ENCODE assay signal across 21 mouse cellular contexts in genomic region chr8:48599028-48599427, GRCm38 (mm10).
DNase-seq lines count a peak whose midpoint lies in the region; ATAC-seq lines count a peak whose summit lies in the region.
"Had no signal": no experiment of that assay in that cellular context is flagged by ENCODE, and none has a peak within 500 bp of the region (broad histone marks: within the 10 kb centered on the region; RNA-seq: fewer than 3 reads in every experiment).

No protein-coding gene starts in this region.

- H3K9ac ChIP-seq in embryonic facial prominence, embryonic 11.5 days (replicated peaks; ENCODE audit: low read length), result no peak overlapping the region
- no peak overlapping the region for H3K9ac ChIP-seq in embryonic facial prominence, embryonic 12.5 days
- no peak overlapping the region for H3K9ac ChIP-seq in limb, embryonic 15.5 days
- no peak overlapping the region for H3K9ac ChIP-seq in liver, embryonic 16.5 days (ENCODE audit: low read depth, low read length)
- H3K9ac ChIP-seq: forebrain, embryonic 15.5 days; kidney, embryonic 15.5 days had no signal

- no peaks in the 10 kb centered on the region for H3K27me3 ChIP-seq in embryonic facial prominence, embryonic 11.5 days (ENCODE audit: control insufficient read depth, insufficient read depth, low read length)
- H3K27me3 ChIP-seq in embryonic facial prominence, embryonic 10.5 days (replicated peaks; ENCODE audit: low read depth, poor library complexity, severe bottlenecking), result no peaks in the 10 kb centered on the region
- H3K27me3 ChIP-seq in embryonic facial prominence, embryonic 12.5 days, result no peaks in the 10 kb centered on the region
- no peaks in the 10 kb centered on the region for H3K27me3 ChIP-seq in limb, embryonic 15.5 days
- H3K27me3 ChIP-seq in liver, embryonic 16.5 days (ENCODE audit: control insufficient read depth, insufficient read depth, low read depth, low read length), result no peaks in the 10 kb centered on the region
- H3K27me3 ChIP-seq: forebrain, embryonic 15.5 days; kidney, embryonic 15.5 days had no signal

- no peak for DNase-seq in embryonic facial prominence, embryonic 11.5 days (ENCODE audit: low spot score)
- DNase-seq in embryonic facial prominence, embryonic 10.5 days (ENCODE audit: low spot score), result no peak
- no peak for DNase-seq in heart, adult 11 months
- no peak for DNase-seq in heart, adult 9 months (ENCODE audit: low spot score in 2 of 2)
- DNase-seq: adrenal gland, postnatal 10 days; cerebellum, adult 8-10 months; kidney, adult 11 months; kidney, postnatal 36 days; layer of hippocampus, postnatal 36 days; lung, adult 18-20 months; lung, postnatal 10 days; right cerebral cortex, postnatal 25 days; spleen, adult 18-20 months; thymus, postnatal 36 days had no signal

- no peaks in the 10 kb centered on the region for H3K9me3 ChIP-seq in embryonic facial prominence, embryonic 11.5 days (replicated peaks; ENCODE audit: control insufficient read depth, low read length)
- no peaks in the 10 kb centered on the region for H3K9me3 ChIP-seq in embryonic facial prominence, embryonic 10.5 days
- H3K9me3 ChIP-seq in embryonic facial prominence, embryonic 12.5 days, result no peaks in the 10 kb centered on the region
- H3K9me3 ChIP-seq in limb, embryonic 15.5 days, result no peaks in the 10 kb centered on the region
- no peaks in the 10 kb centered on the region for H3K9me3 ChIP-seq in liver, embryonic 16.5 days (replicated peaks; ENCODE audit: control insufficient read depth, low read length)
- H3K9me3 ChIP-seq: forebrain, embryonic 15.5 days; kidney, embryonic 15.5 days had no signal

- H3K27ac ChIP-seq in embryonic facial prominence, embryonic 11.5 days (replicated peaks; ENCODE audit: low read depth, low read length), result no peak overlapping the region
- no peak overlapping the region for H3K27ac ChIP-seq in embryonic facial prominence, embryonic 10.5 days (replicated peaks)
- peak overlapping the region; percentile 67; the same call in 1 of the 2 replicates for H3K27ac ChIP-seq in embryonic facial prominence, embryonic 12.5 days
- peak overlapping the region; percentile 59; the same call in 1 of the 2 replicates for H3K27ac ChIP-seq in limb, embryonic 15.5 days
- peak overlapping the region; percentile 8; the same call in 1 of the 2 replicates for H3K27ac ChIP-seq in liver, embryonic 16.5 days (ENCODE audit: low read length)
- H3K27ac ChIP-seq: forebrain, embryonic 15.5 days; kidney, embryonic 15.5 days had no signal

- H3K36me3 ChIP-seq in embryonic facial prominence, embryonic 11.5 days (replicated peaks; ENCODE audit: control insufficient read depth, insufficient read depth, low read depth, low read length), result no peaks in the 10 kb centered on the region
- no peaks in the 10 kb centered on the region for H3K36me3 ChIP-seq in embryonic facial prominence, embryonic 10.5 days (replicated peaks)
- no peaks in the 10 kb centered on the region for H3K36me3 ChIP-seq in embryonic facial prominence, embryonic 12.5 days
- no peaks in the 10 kb centered on the region for H3K36me3 ChIP-seq in limb, embryonic 15.5 days
- H3K36me3 ChIP-seq in liver, embryonic 16.5 days (ENCODE audit: control insufficient read depth, insufficient read depth), result no peaks in the 10 kb centered on the region
- H3K36me3 ChIP-seq: forebrain, embryonic 15.5 days; kidney, embryonic 15.5 days had no signal

- H3K4me3 ChIP-seq in embryonic facial prominence, embryonic 11.5 days (ENCODE audit: low read depth, low read length), result no peak overlapping the region
- no peak overlapping the region for H3K4me3 ChIP-seq in embryonic facial prominence, embryonic 10.5 days
- no peak overlapping the region for H3K4me3 ChIP-seq in embryonic facial prominence, embryonic 12.5 days
- H3K4me3 ChIP-seq in limb, embryonic 15.5 days, result no peak overlapping the region
- H3K4me3 ChIP-seq in liver, embryonic 16.5 days (ENCODE audit: low read depth, low read length), result no peak overlapping the region
- H3K4me3 ChIP-seq: forebrain, embryonic 15.5 days; kidney, embryonic 15.5 days had no signal

- H3K4me1 ChIP-seq in embryonic facial prominence, embryonic 11.5 days (ENCODE audit: control insufficient read depth, insufficient read depth, low read length), result no peaks in the 10 kb centered on the region; the same call in 1 of the 2 replicates
- H3K4me1 ChIP-seq in embryonic facial prominence, embryonic 10.5 days, result peaks cover 20% of the 10 kb centered on the region
- H3K4me1 ChIP-seq in embryonic facial prominence, embryonic 12.5 days, result peaks cover 5% of the 10 kb centered on the region; the same call in 1 of the 2 replicates
- peaks cover 18% of the 10 kb centered on the region for H3K4me1 ChIP-seq in limb, embryonic 15.5 days
- no peaks in the 10 kb centered on the region; the same call in 1 of the 2 replicates for H3K4me1 ChIP-seq in liver, embryonic 16.5 days (ENCODE audit: control insufficient read depth, low read depth, low read length)
- H3K4me1 ChIP-seq: forebrain, embryonic 15.5 days had no signal

- H3K4me2 ChIP-seq in embryonic facial prominence, embryonic 11.5 days (ENCODE audit: low read depth, low read length), result no peak overlapping the region
- H3K4me2 ChIP-seq in embryonic facial prominence, embryonic 12.5 days (replicated peaks), result no peak overlapping the region
- no peak overlapping the region for H3K4me2 ChIP-seq in limb, embryonic 15.5 days
- no peak overlapping the region for H3K4me2 ChIP-seq in liver, embryonic 16.5 days (ENCODE audit: low read depth, low read length)
- H3K4me2 ChIP-seq: forebrain, embryonic 15.5 days; heart, embryonic 11.5 days; kidney, embryonic 15.5 days; midbrain, embryonic 11.5 days had no signal

- WGBS in embryonic facial prominence, embryonic 11.5 days, result 64% methylated on average over 4 of the region's 4 CpGs
- 63% methylated on average over 4 of the region's 4 CpGs for WGBS in embryonic facial prominence, embryonic 10.5 days
- WGBS in embryonic facial prominence, embryonic 12.5 days, result 60% methylated on average over 4 of the region's 4 CpGs
- 55% methylated on average over 4 of the region's 4 CpGs for WGBS in limb, embryonic 15.5 days
- whole genome bisulfite sequencing in liver, embryonic 16.5 days (ENCODE audit: insufficient replicate concordance), result 55% methylated on average over 4 of the region's 4 CpGs

- 0 out of 2 replicates have a peak, but pooled peaks have one; percentile 34 for ATAC-seq in embryonic facial prominence, embryonic 11.5 days (replicated peaks; ENCODE audit: insufficient number of reproducible peaks, low FRiP score, low TSS enrichment, low read depth)
- no peak for ATAC-seq in embryonic facial prominence, embryonic 12.5 days (ENCODE audit: insufficient number of reproducible peaks, insufficient read depth, low FRiP score, low TSS enrichment)
- ATAC-seq in limb, embryonic 15.5 days (ENCODE audit: insufficient number of reproducible peaks, low FRiP score, low TSS enrichment, low read depth), result no peak
- ATAC-seq in liver, embryonic 16.5 days (ENCODE audit: low read depth), result peak; percentile 75
- ATAC-seq: forebrain, embryonic 15.5 days had no signal

Comparison
In these comparisons a context has a peak if more than half of its experiments do, and no peak if none do; other contexts are left out.
1. ATAC-seq: peak in embryonic facial prominence, embryonic 11.5 days (single experiment) and liver, embryonic 16.5 days (single experiment); none in embryonic facial prominence, embryonic 12.5 days (single experiment) and limb, embryonic 15.5 days (single experiment).
2. H3K27ac ChIP-seq: peak in embryonic facial prominence, embryonic 12.5 days (single experiment), limb, embryonic 15.5 days (single experiment) and liver, embryonic 16.5 days (single experiment); none in embryonic facial prominence, embryonic 11.5 days (single experiment) and embryonic facial prominence, embryonic 10.5 days (single experiment).